Mouse (Mus musculus) layer of hippocampus, adult 9-11 months (tissue): Measurements from ENCODE around the gene Gm21953.
"Not testable (repeated sequence)": the region's sequence is repeated elsewhere in the genome, so short reads cannot be mapped to it uniquely, and the experiment has no call there.

Experiments used
- DNase-seq: peaks from one replicate; pipeline ENCODE4 v3.0.0; 2022

Gm21953 gene

DNA sequence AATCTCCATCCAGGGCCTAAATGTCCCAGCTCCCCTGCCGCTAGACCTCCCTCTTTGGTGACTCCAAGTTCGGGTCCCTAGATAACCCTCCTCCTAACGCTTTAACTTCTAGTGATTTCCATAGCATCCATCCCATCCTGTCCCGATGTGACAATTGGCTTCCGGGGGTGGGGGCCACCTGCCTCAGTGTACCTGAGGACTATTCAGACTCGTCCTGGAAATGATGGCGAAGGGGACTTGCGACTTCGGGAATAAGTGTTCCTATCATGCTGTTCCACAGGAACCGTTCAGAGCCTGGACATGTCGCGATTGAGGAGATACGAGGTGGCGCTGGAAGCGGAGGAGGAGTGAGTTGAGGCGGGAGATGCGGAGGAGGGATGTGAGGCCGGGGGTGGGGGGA, at the start of gene Gm21953:
Gm21953 (plus strand) TSS at position 301 of the 400 bp plus-strand sequence.
- DNase-seq: not testable (repeated sequence)

DNA sequence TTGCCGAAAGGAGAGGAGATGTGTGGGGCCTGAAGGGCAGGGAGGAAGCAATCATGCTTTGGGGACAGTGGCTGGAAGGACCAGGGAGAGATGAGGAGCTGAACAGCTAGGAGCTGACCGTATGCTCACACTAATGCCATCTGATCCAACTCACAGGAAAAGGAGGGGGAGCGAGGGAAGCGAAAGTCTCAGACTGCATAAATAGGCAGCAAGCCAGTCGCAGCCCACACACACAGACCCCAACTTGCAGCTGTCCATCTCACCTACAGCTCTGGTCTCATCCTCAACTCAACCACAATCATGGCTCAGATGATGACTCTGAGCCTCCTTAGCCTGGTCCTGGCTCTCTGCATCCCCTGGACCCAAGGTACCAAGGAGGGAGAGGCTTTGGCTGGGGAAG, 38.6 kb upstream of the Gm21953 start, which contains the start of gene Ccl21b:
Ccl21b (plus strand) TSS at position 301 of the 400 bp plus-strand sequence.
- not testable (repeated sequence) for DNase-seq

DNA sequence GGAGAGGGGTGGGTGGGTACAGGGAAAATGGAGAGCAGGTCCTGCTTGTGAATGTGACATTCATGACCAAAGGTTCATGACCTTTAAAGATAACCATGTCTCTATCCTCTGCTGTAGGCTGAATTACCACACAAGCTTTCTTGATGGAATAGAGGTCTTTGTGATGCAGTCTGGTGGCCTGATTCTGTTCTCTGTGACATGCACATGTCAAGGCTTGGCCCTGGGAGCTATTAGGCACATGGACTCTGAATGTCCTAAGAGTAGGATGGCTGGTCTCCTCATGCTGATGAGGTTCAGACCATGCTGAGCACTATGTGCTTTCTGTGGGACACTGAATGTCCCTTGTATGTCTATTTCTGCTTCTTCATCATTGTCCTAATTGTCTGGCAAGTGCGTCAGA, 24.0 kb downstream of the Gm21953 start, which contains the start of gene Fam205a3:
Fam205a3 (plus strand) TSS at position 301 of the 400 bp plus-strand sequence.
- DNase-seq: not testable (repeated sequence)
